Mouse (Mus musculus) heart, embryonic 11.5 days (tissue): ENCODE results near the gene Pofut2. TPM values are rescaled to one million over a fixed set of nuclear protein-coding genes. Genes with fewer than 3 reads are reported as not detected.

Experiments
- ATAC-seq: fragments of 200-750 bp; cut with Nextera tagmentation; replicated peaks from 2 replicates; pipeline ENCODE4 v1.8.0; 2017; ENCODE audit warnings: moderate library complexity; ENCODE audit not compliant: insufficient number of reproducible peaks, low FRiP score, low TSS enrichment
- H3K27ac ChIP-seq: fragments of 300-500 bp; sonication (generic); 2 replicates; pipeline ENCODE4 v1.5.1; 2014; ENCODE audit warnings: mild to moderate bottlenecking, low read depth, low read length
- H3K27me3 ChIP-seq: fragments of 300-500 bp; sonication (generic); 2 replicates; pipeline ENCODE4 v1.6.1; 2014; ENCODE audit warnings: mild to moderate bottlenecking, low read length, mixed read lengths; ENCODE audit not compliant: control insufficient read depth, insufficient read depth
- H3K36me3 ChIP-seq: fragments of 300-500 bp; sonication (generic); 2 replicates; pipeline ENCODE4 v1.6.1; 2014; ENCODE audit warnings: mild to moderate bottlenecking, low read length, moderate library complexity, mixed read lengths; ENCODE audit not compliant: control insufficient read depth, insufficient read depth
- H3K4me1 ChIP-seq: fragments of 300-500 bp; sonication (generic); 2 replicates; pipeline ENCODE4 v1.6.1; 2014; ENCODE audit warnings: low read length; ENCODE audit not compliant: control insufficient read depth, insufficient read depth
- H3K4me2 ChIP-seq: fragments of 300-500 bp; sonication (generic); 2 replicates; pipeline ENCODE4 v1.6.1; 2014; ENCODE audit warnings: mild to moderate bottlenecking, moderate library complexity
- H3K4me3 ChIP-seq: fragments of 300-500 bp; sonication (generic); 2 replicates; pipeline ENCODE4 v1.5.1; 2014; ENCODE audit warnings: low read depth, low read length
- H3K9ac ChIP-seq: fragments of 300-500 bp; sonication (generic); 2 replicates; pipeline ENCODE4 v1.6.1; 2014; ENCODE audit warnings: mild to moderate bottlenecking, low read depth, low read length, moderate library complexity
- H3K9me3 ChIP-seq: fragments of 300-500 bp; sonication (generic); replicated peaks from 2 replicates; pipeline ENCODE4 v1.6.1; 2016; ENCODE audit warnings: low read length; ENCODE audit not compliant: control insufficient read depth
- WGBS: fragments of 180-500 bp; shearing (Covaris S2); extraction: QIAGEN DNeasy Blood & Tissue Kit; methylation state at CpG from one replicate; pipeline ENCODE4 v1.1.7; 2014; ENCODE audit not compliant: insufficient replicate concordance; 5-methylcytosine and 5-hydroxymethylcytosine counted together
- polyA plus RNA-seq: library from polyadenylated mRNA; unstranded; fragments of >200 nt; fragmentation: Nextera tagmentation; extraction: Ambion mirVana; gene quantifications from 2 replicates; pipeline ENCODE4 v1.2.1, GENCODE M21; 2014

Pofut2 gene
- 118 and 133 TPM in 2 replicates for polyA plus RNA-seq

- peak; percentile 96 for ATAC-seq
- Histone ChIP-seq H3K36me3 (peaks cover 19% of the 10 kb centered on the region; the same call in 1 of the 2 replicates), H3K4me3 (peak within 1 kb of the TSS; percentile 95), H3K9me3 (no peaks in the 10 kb centered on the region), H3K4me1 (peaks cover 13% of the 10 kb centered on the region; the same call in 1 of the 2 replicates), H3K27me3 (no peaks in the 10 kb centered on the region), H3K4me2 (peak within 1 kb of the TSS; percentile 77), H3K27ac (peak within 1 kb of the TSS; percentile 92), H3K9ac (peak within 1 kb of the TSS; percentile 94)
- under 1% methylated on average over 81 of the region's 81 CpGs for WGBS
Measured at GRCm38 (mm10) chr10:77258704-77259621, at the start of gene Pofut2. Gene Pofut2, plus strand, starts transcription at chr10:77259218.

- H3K27ac ChIP-seq, result no peak overlapping the region
- H3K27me3 ChIP-seq, result no peaks in the 10 kb centered on the region
- peaks cover 33% of the 10 kb centered on the region for H3K4me1 ChIP-seq
- no peaks in the 10 kb centered on the region for H3K36me3 ChIP-seq
- no peak for ATAC-seq
- no peak overlapping the region for H3K4me3 ChIP-seq
- no peak overlapping the region for H3K4me2 ChIP-seq
- H3K9me3 ChIP-seq, result no peaks in the 10 kb centered on the region
- WGBS, result 50% methylated on average over 5 of the region's 5 CpGs
- no peak overlapping the region for H3K9ac ChIP-seq
Measured at GRCm38 (mm10) chr10:77209261-77209660, 49.8 kb upstream of the Pofut2 start.

GRCm38 (mm10) chr10:77210666-77211065, 48.4 kb upstream of the Pofut2 start:
- WGBS, result 90% methylated on average over 3 of the region's 3 CpGs
- Histone ChIP-seq H3K36me3 (no peaks in the 10 kb centered on the region), H3K4me3 (no peak overlapping the region), H3K27me3 (no peaks in the 10 kb centered on the region), H3K27ac (peak overlapping the region; percentile 73), H3K4me2 (no peak overlapping the region), H3K4me1 (peaks cover 41% of the 10 kb centered on the region), H3K9me3 (no peaks in the 10 kb centered on the region), H3K9ac (no peak overlapping the region)
- no peak for ATAC-seq

- Histone ChIP-seq H3K27ac (peak overlapping the region; percentile 73), H3K4me1 (peaks cover 46% of the 10 kb centered on the region), H3K4me2 (peak overlapping the region; percentile 19; the same call in 1 of the 2 replicates), H3K9ac (0 out of 2 replicates have a peak overlapping the region, but pooled peaks have one; percentile 43), H3K36me3 (no peaks in the 10 kb centered on the region), H3K4me3 (no peak overlapping the region), H3K27me3 (no peaks in the 10 kb centered on the region), H3K9me3 (no peaks in the 10 kb centered on the region)
- 43% methylated on average over 11 of the region's 11 CpGs for WGBS
- peak; percentile 55; the same call in 1 of the 2 replicates for ATAC-seq
Measured at GRCm38 (mm10) chr10:77211116-77211570, 47.9 kb upstream of the Pofut2 start.

GRCm38 (mm10) chr10:77212354-77213120, 46.5 kb upstream of the Pofut2 start:
- Histone ChIP-seq H3K9ac (no peak overlapping the region), H3K27me3 (no peaks in the 10 kb centered on the region), H3K27ac (no peak overlapping the region), H3K4me2 (no peak overlapping the region), H3K4me1 (peaks cover 52% of the 10 kb centered on the region), H3K36me3 (no peaks in the 10 kb centered on the region), H3K4me3 (no peak overlapping the region), H3K9me3 (no peaks in the 10 kb centered on the region)
- WGBS, result 75% methylated on average over 6 of the region's 6 CpGs
- ATAC-seq, result no peak

- no peak overlapping the region for H3K27ac ChIP-seq
- no peak for ATAC-seq
- WGBS, result 65% methylated on average over 5 of the region's 5 CpGs
Measured at GRCm38 (mm10) chr10:77213483-77213882, 45.5 kb upstream of the Pofut2 start.

GRCm38 (mm10) chr10:77214586-77214985, 44.4 kb upstream of the Pofut2 start:
- H3K4me1 ChIP-seq, result peaks cover 58% of the 10 kb centered on the region

More at GRCm38 (mm10) chr10:77213483-77213882, 45.5 kb upstream of the Pofut2 start:
- peaks cover 56% of the 10 kb centered on the region for H3K4me1 ChIP-seq
- no peaks in the 10 kb centered on the region for H3K9me3 ChIP-seq
- H3K4me3 ChIP-seq, result no peak overlapping the region
- H3K27me3 ChIP-seq, result no peaks in the 10 kb centered on the region
- no peaks in the 10 kb centered on the region for H3K36me3 ChIP-seq
- H3K4me2 ChIP-seq, result no peak overlapping the region
- no peak overlapping the region for H3K9ac ChIP-seq

GRCm38 (mm10) chr10:77215641-77216040, 43.4 kb upstream of the Pofut2 start:
- Histone ChIP-seq H3K9me3 (no peaks in the 10 kb centered on the region), H3K9ac (no peak overlapping the region), H3K36me3 (no peaks in the 10 kb centered on the region), H3K27me3 (no peaks in the 10 kb centered on the region), H3K27ac (peak overlapping the region; percentile 66), H3K4me2 (no peak overlapping the region), H3K4me1 (peaks cover 56% of the 10 kb centered on the region), H3K4me3 (no peak overlapping the region)
- ATAC-seq, result peak; percentile 62
- WGBS, result 44% methylated on average over 4 of the region's 4 CpGs

More at GRCm38 (mm10) chr10:77214586-77214985, 44.4 kb upstream of the Pofut2 start:
- Histone ChIP-seq H3K9me3 (no peaks in the 10 kb centered on the region), H3K4me3 (no peak overlapping the region), H3K27me3 (no peaks in the 10 kb centered on the region), H3K27ac (0 out of 2 replicates have a peak overlapping the region, but pooled peaks have one; percentile 29), H3K36me3 (no peaks in the 10 kb centered on the region), H3K9ac (no peak overlapping the region), H3K4me2 (no peak overlapping the region)
- no peak for ATAC-seq
- 57% methylated on average over 8 of the region's 8 CpGs for WGBS
